Mouse (Mus musculus) spleen, adult 2 months (tissue): ENCODE results near the gene Rapgef2. TPM values are rescaled to one million over a fixed set of nuclear protein-coding genes. Genes with fewer than 3 reads are reported as not detected.

Experiments
- DNase-seq, 2 experiments: peaks; one replicate each; pipeline versions ENCODE4 v3.0.0 to v3.0.0-alpha.2; 2012 to 2021; ENCODE audit warnings: low spot score in 2 of 2, low read depth in 1 of 2
- H3K27ac ChIP-seq: fragments of 200-500 bp; 2 replicates; pipeline ENCODE4 v1.5.1; 2012; ENCODE audit warnings: low read length, inconsistent platforms; ENCODE audit not compliant: insufficient read depth
- H3K27me3 ChIP-seq: fragments of 200-500 bp; 2 replicates; pipeline ENCODE4 v1.6.1; 2012; ENCODE audit warnings: mild to moderate bottlenecking, moderate library complexity, low read length, inconsistent platforms; ENCODE audit not compliant: control insufficient read depth, insufficient read depth
- H3K36me3 ChIP-seq: fragments of 200-500 bp; 2 replicates; pipeline ENCODE4 v1.6.1; 2012; ENCODE audit warnings: mild to moderate bottlenecking, low read length, inconsistent platforms; ENCODE audit not compliant: control insufficient read depth, insufficient read depth
- H3K4me1 ChIP-seq: fragments of 200-500 bp; 2 replicates; pipeline ENCODE4 v1.6.1; 2011; ENCODE audit warnings: inconsistent platforms; ENCODE audit not compliant: control insufficient read depth, insufficient read depth, insufficient read length
- H3K4me3 ChIP-seq: fragments of 200-500 bp; 2 replicates; pipeline ENCODE4 v1.5.1; 2011; ENCODE audit warnings: mild to moderate bottlenecking, inconsistent platforms; ENCODE audit not compliant: insufficient read depth, insufficient read length; ENCODE audit errors: extremely low read depth
- CTCF ChIP-seq: fragments of 200-500 bp; IDR thresholded peaks from 2 replicates; pipeline ENCODE4 v1.5.1; 2011; ENCODE audit warnings: mild to moderate bottlenecking, inconsistent platforms; ENCODE audit not compliant: insufficient read depth, insufficient read length, insufficient replicate concordance; ENCODE audit errors: extremely low read depth
- POLR2A ChIP-seq: fragments of 200-500 bp; IDR thresholded peaks from 2 replicates; pipeline ENCODE4 v1.6.1; 2011; ENCODE audit warnings: low read depth, low read length, inconsistent platforms
- WGBS: fragments of 180-500 bp; shearing (Covaris S2); methylation state at CpG from one replicate; pipeline ENCODE4 v1.1.7; 2018; 5-methylcytosine and 5-hydroxymethylcytosine counted together
- polyA plus RNA-seq: library from polyadenylated mRNA; depleted of rRNA; stranded (reverse); fragments of >200 nt; gene quantifications from 2 replicates; pipeline ENCODE4 v1.2.3, GENCODE M21; 2012; rRNA removed

Gene Rapgef2
- polyA plus RNA-seq, 1 experiment = 4.9 TPM

DNA sequence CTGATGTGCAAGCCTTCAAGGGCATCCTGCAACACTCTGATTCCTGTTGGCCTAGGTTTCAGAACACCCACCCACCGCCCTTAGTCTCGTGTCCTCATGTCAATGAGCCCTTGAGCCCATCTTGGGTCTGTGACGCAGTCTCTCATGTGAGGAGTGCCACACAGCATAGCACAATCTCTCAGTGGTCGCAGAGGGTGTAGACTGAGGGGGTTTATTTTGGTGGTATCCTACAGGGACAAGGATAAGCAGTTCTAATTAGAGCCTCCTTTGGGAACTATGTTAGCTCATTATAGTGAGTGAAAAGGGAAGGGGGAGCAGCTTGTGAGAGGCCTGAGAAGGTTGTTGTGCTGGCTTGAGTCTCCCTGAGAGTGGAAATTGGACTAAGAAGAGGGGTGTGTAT, 263.6 kb downstream of the Rapgef2 start:
- TF ChIP-seq POLR2A (no peak), CTCF (no peak)
- Histone ChIP-seq H3K27me3 (no peaks in the 10 kb centered on the region), H3K4me3 (no peak overlapping the region), H3K4me1 (no peaks in the 10 kb centered on the region), H3K27ac (no peak overlapping the region), H3K36me3 (no peaks in the 10 kb centered on the region)
- WGBS = 90% methylated on average over 4 of the region's 4 CpGs
- DNase-seq = no peak

GRCm38 (mm10) chr3:79017440-79017839, 268.9 kb downstream of the Rapgef2 start:
- no peak overlapping the region for H3K27ac ChIP-seq
- 83% methylated on average over 4 of the region's 4 CpGs for WGBS
- H3K36me3 ChIP-seq = no peaks in the 10 kb centered on the region
- no peak for TF ChIP-seq CTCF
- TF ChIP-seq POLR2A = no peak
- H3K4me1 ChIP-seq = no peaks in the 10 kb centered on the region
- DNase-seq = no peak
- no peak overlapping the region for H3K4me3 ChIP-seq
- H3K27me3 ChIP-seq = no peaks in the 10 kb centered on the region

GRCm38 (mm10) chr3:79016830-79017229, 269.5 kb downstream of the Rapgef2 start:
- no peaks in the 10 kb centered on the region for H3K4me1 ChIP-seq
- H3K27ac ChIP-seq = no peak overlapping the region
- no peaks in the 10 kb centered on the region for H3K27me3 ChIP-seq
- no peak overlapping the region for H3K4me3 ChIP-seq
- no peaks in the 10 kb centered on the region for H3K36me3 ChIP-seq
- TF ChIP-seq CTCF (no peak), POLR2A (no peak)
- no peak for DNase-seq
- WGBS = 93% methylated on average over 9 of the region's 9 CpGs

GRCm38 (mm10) chr3:79015621-79016474, 270.5 kb downstream of the Rapgef2 start:
- H3K27ac ChIP-seq = no peak overlapping the region
- H3K36me3 ChIP-seq = no peaks in the 10 kb centered on the region
- H3K27me3 ChIP-seq = no peaks in the 10 kb centered on the region
- 80% methylated on average over 9 of the region's 9 CpGs for WGBS
- no peak for DNase-seq
- H3K4me1 ChIP-seq = no peaks in the 10 kb centered on the region
- TF ChIP-seq POLR2A (no peak), CTCF (no peak)
- no peak overlapping the region for H3K4me3 ChIP-seq

Other genes with a start within 250 kb of the Rapgef2 start
- not detected in 2 replicates for gene Gm17359, start 50.1 kb upstream of the Rapgef2 start, polyA plus RNA-seq